Mouse (Mus musculus) heart, adult 2 months (tissue): ENCODE data around the gene Elane. TPM values are rescaled to one million over a fixed set of nuclear protein-coding genes. Genes with fewer than 3 reads are reported as not detected.

ENCODE experiments used
- DNase-seq, 2 experiments: peaks; one replicate each; pipeline ENCODE4 v3.0.0; 2021
- H3K27ac ChIP-seq: fragments of 200-600 bp; 2 replicates; pipeline ENCODE4 v1.8.1; 2022
- H3K27me3 ChIP-seq: fragments of 200-500 bp; 2 replicates; pipeline ENCODE4 v1.6.1; 2012; ENCODE audit warnings: mild to moderate bottlenecking, low read length, inconsistent platforms, mixed read lengths; ENCODE audit not compliant: control insufficient read depth, insufficient read depth
- H3K36me3 ChIP-seq: fragments of 200-500 bp; 2 replicates; pipeline ENCODE4 v1.6.1; 2012; ENCODE audit warnings: low read length, inconsistent platforms; ENCODE audit not compliant: control insufficient read depth, insufficient read depth
- H3K4me1 ChIP-seq: fragments of 200-500 bp; 2 replicates; pipeline ENCODE4 v1.6.1; 2011; ENCODE audit warnings: low read length; ENCODE audit not compliant: control insufficient read depth, insufficient read depth
- H3K4me3 ChIP-seq: fragments of 200-600 bp; 2 replicates; pipeline ENCODE4 v1.8.1; 2022
- H3K79me2 ChIP-seq: fragments of 200-500 bp; replicated peaks from 2 replicates; pipeline ENCODE4 v1.6.1; 2012; ENCODE audit warnings: mild to moderate bottlenecking, inconsistent platforms, low read length, moderate library complexity, mixed read lengths; ENCODE audit not compliant: control insufficient read depth, insufficient read depth
- H3K9ac ChIP-seq: fragments of 200-500 bp; 2 replicates; pipeline ENCODE4 v1.6.1; 2012; ENCODE audit warnings: low read depth, mild to moderate bottlenecking, control low read depth, inconsistent platforms, low read length, mixed read lengths
- CTCF ChIP-seq: fragments of 200-600 bp; IDR thresholded peaks from 2 replicates; pipeline ENCODE4 v1.8.1; 2022; ENCODE audit warnings: antibody characterized with exemption, mild to moderate bottlenecking, moderate library complexity
- EP300 ChIP-seq: fragments of 200-500 bp; IDR thresholded peaks from 2 replicates; pipeline ENCODE4 v1.6.1; 2011; ENCODE audit warnings: low read depth, low read length, control low read depth; ENCODE audit not compliant: insufficient read depth
- POLR2A ChIP-seq: fragments of 200-500 bp; IDR thresholded peaks from 2 replicates; pipeline ENCODE4 v1.6.1; 2011; ENCODE audit warnings: mild to moderate bottlenecking, low read depth, low read length, control low read depth; ENCODE audit not compliant: insufficient read depth
- WGBS: fragments of 180-500 bp; shearing (Covaris S2); methylation state at CpG from one replicate; pipeline ENCODE4 v1.1.7; 2018; 5-methylcytosine and 5-hydroxymethylcytosine counted together
- intact Hi-C: fragments of 180-260 bp; cut with DNase I; formaldehyde crosslinking; loops from one replicate; pipeline ENCODE4 v1.15.1; 2025
- polyA plus RNA-seq: library from polyadenylated mRNA; depleted of rRNA; stranded (reverse); fragments of >200 nt; gene quantifications from 2 replicates; pipeline ENCODE4 v1.2.3, GENCODE M21; 2012
- total RNA-seq, 2 experiments: library from RNA; stranded (reverse); gene quantifications; 2 replicates each; pipeline ENCODE4 v1.2.3; 2021

Elane gene
- total and polyA plus RNA-seq, 3 experiments, result not detected

DNA sequence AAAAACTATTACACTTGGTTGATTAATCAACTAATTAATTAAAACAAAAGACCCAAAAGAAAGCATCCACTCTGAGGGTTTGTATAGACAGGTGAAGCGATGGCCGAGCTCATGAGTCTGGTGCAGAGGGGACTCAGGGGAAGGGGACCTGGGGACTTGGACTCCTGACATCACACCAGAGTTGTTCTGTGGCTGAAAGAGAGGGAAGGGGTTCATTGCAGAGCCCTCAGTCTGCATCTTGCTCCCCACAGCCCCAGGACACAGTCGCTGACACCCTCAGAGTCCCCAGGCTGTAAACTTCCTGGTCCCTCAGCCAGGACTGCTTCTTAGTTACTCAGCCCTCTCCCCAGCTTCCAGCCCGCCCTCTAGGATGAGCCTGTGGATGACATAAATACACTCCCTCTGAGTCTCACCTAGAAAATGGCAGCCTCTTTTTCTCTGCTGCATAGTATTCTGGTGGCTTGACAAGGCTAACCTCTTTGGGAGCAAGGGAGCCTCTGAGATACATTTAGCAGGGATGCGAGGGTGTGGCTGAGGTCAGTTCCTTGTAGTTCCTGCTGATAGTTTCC is 31.6 kb downstream of the Elane start:
- H3K4me1 ChIP-seq, result peaks cover 10% of the 10 kb centered on the region
- H3K27ac ChIP-seq, result no peak overlapping the region; the same call in 1 of the 2 replicates
- intact Hi-C loops, result no loop called here

DNA sequence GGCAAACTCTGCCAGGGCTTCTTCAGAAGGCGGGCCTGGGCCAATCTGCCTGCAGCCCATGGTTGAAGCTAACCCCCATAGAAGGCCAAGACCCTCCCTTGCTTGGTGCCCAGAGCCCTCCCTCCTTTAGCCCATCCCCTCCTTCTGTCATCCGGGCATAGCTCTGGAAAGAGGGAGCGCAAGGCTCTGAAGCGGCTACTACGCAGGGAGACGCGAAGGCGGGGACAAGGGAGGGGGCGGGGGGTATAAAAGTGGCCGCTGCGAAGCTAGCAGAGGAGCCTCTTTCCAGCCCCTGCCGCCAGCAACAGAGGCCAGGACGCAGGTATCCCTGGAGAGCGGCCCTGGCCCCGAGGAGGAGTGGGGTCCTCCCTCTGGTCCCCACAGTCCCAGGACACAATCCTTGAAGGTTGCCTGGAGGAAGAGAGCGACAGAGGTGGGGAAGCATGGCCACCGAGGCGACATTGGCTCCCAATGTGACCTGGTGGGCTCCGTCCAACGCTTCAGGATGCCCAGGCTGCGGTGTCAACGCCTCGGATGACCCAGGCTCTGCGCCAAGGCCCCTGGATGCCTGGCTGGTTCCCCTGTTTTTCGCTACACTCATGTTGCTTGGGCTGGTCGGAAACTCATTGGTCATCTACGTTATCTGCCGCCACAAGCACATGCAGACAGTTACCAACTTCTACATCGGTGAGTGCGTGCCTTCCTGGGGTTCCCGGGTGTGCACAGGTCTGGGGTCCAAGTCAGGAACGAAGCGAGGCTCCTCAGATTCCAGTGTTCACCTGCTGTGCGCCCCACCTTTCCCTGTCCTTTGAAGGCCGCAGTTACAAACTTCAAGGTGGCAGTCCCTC is 32.4 kb downstream of the Elane start:
- Histone ChIP-seq H3K27me3 (peaks cover 17% of the 10 kb centered on the region), H3K79me2 (0 out of 2 replicates have a peak, but pooled peaks cover 4% of the 10 kb centered on the region), H3K9ac (peak overlapping the region; percentile 37), H3K36me3 (no peaks in the 10 kb centered on the region), H3K4me3 (peak overlapping the region; percentile 16; the same call in 1 of the 2 replicates), H3K27ac (no peak overlapping the region), H3K4me1 (peaks cover 10% of the 10 kb centered on the region)
- no peak for TF ChIP-seq EP300
- TF ChIP-seq POLR2A, result no peak
- TF ChIP-seq CTCF, result no peak
- WGBS, result 15% methylated on average over 35 of the region's 35 CpGs
- DNase-seq, result no peak
- intact Hi-C loops, result no loop called here

More for the DNA sequence above, 31.6 kb downstream of the Elane start:
- no peaks in the 10 kb centered on the region for H3K36me3 ChIP-seq
- no peak for TF ChIP-seq POLR2A
- no peak for TF ChIP-seq EP300
- TF ChIP-seq CTCF, result no peak
- H3K79me2 ChIP-seq, result 0 out of 2 replicates have a peak, but pooled peaks cover 4% of the 10 kb centered on the region
- peak overlapping the region; percentile 84 for H3K4me3 ChIP-seq
- no peak overlapping the region for H3K9ac ChIP-seq
- peaks cover 17% of the 10 kb centered on the region for H3K27me3 ChIP-seq
- no peak for DNase-seq
- WGBS, result 72% methylated on average over 5 of the region's 5 CpGs

DNA sequence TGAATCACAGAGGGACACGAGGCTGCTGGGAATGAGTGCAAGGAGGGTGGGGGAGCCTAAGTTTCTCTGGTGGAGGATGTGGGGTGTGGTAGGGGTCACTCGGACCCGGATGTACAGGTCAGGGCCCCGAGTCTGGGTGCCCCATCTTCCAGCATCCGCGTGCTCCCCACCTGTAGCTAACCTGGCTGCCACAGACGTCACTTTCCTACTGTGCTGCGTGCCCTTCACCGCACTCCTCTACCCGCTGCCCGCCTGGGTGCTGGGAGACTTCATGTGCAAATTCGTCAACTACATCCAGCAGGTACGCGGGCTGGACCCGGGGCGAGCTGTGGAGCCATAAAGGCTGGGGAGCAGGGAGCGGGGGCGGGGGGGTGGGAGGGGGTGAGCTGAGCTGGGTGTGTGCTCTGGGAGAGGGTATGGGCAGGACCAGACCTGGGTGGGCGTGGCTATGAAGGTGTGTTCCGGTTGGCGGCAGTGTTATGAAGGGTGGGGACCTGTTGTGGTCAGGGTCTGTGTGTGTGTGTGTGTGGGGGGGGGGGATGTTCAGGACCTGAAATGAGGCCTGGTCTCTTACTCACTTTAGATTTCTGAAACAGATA is 33.3 kb downstream of the Elane start:
- Histone ChIP-seq H3K4me1 (peaks cover 10% of the 10 kb centered on the region), H3K27me3 (peaks cover 17% of the 10 kb centered on the region), H3K79me2 (0 out of 2 replicates have a peak, but pooled peaks cover 4% of the 10 kb centered on the region), H3K9ac (no peak overlapping the region), H3K36me3 (no peaks in the 10 kb centered on the region), H3K27ac (no peak overlapping the region), H3K4me3 (no peak overlapping the region)
- no peak for TF ChIP-seq POLR2A
- no peak for TF ChIP-seq CTCF
- TF ChIP-seq EP300, result no peak
- no peak for DNase-seq
- WGBS, result 12% methylated on average over 21 of the region's 21 CpGs
- intact Hi-C loops, result no loop called here

DNA sequence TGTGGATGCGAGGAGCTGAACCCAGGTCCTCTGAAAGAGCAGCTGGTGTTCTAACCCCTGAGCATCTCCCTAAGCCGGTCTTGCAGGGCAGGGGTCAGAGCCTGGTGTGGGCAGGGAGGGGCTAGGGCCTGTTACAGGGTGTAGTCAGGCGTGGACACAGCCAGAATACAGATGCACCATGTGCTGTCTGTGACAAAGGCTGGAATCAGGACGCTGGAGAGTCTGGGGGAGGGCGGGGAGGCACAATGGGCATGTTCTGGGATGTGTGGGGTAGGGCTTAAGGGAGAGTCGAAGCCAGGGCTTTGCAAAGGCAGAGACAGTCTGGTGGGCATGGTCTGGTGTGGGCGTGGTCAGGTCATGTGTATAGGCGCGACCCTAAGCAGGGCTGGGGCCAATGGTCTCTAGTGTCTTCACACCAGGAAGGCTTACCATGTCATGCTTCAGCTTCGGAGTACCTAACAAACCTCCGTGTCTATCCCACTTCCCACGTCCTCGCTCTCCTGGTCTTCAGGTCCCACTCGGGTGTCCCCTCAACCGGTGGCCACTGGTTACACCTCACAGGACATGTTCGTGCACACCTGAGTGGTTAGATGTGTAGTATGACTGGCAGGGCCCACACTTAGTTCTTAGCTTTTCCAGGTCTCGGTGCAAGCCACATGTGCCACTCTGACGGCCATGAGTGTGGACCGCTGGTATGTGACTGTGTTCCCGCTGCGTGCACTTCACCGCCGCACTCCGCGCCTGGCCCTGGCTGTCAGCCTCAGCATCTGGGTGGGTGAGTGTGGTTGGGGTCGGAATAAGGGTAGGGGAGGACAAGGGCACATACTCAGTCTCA is 34.2 kb downstream of the Elane start:
- DNase-seq, result no peak
- Histone ChIP-seq H3K4me3 (no peak overlapping the region), H3K27me3 (peaks cover 17% of the 10 kb centered on the region), H3K79me2 (0 out of 2 replicates have a peak, but pooled peaks cover 4% of the 10 kb centered on the region), H3K27ac (no peak overlapping the region), H3K36me3 (no peaks in the 10 kb centered on the region), H3K4me1 (peaks cover 10% of the 10 kb centered on the region), H3K9ac (no peak overlapping the region)
- intact Hi-C loops, result no loop called here
- WGBS, result 30% methylated on average over 26 of the region's 26 CpGs
- TF ChIP-seq POLR2A, result no peak
- no peak for TF ChIP-seq CTCF
- no peak for TF ChIP-seq EP300

DNA sequence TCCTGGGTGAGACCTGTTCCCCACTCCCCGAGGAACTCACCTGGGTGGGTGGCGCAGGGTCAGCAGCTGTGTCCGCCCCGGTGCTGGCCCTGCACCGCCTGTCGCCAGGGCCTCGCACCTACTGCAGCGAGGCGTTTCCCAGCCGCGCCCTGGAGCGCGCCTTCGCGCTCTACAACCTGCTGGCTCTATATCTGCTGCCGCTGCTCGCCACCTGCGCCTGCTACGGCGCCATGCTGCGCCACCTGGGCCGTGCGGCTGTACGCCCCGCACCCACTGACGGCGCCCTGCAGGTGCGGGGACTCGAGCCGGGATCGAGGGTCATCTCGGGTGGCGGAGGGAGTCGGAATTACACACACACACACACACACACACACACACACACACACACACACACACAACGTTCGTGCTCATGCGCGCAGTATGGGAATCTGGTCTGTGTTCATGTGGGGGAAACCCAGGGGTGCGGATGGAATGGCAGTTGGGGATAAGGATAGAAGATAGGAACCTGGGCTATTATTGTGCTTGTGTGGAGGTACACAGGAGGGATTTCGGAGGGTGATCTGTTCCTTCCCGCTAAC is 35.0 kb downstream of the Elane start, which contains the start of gene R3hdm4:
TSS of gene R3hdm4 (minus strand) at position 251 of the 578 bp plus-strand sequence.
- WGBS, result 9% methylated on average over 41 of the region's 41 CpGs

More for the DNA sequence above, 35.0 kb downstream of the Elane start, which contains the start of gene R3hdm4:
- no peak for TF ChIP-seq POLR2A
- no peak for TF ChIP-seq EP300
- TF ChIP-seq CTCF, result no peak
- Histone ChIP-seq H3K27me3 (peaks cover 17% of the 10 kb centered on the region), H3K9ac (no peak within 1 kb of the TSS), H3K36me3 (no peaks in the 10 kb centered on the region), H3K79me2 (0 out of 2 replicates have a peak, but pooled peaks cover 2% of the 10 kb centered on the region), H3K4me3 (no peak within 1 kb of the TSS), H3K27ac (no peak within 1 kb of the TSS), H3K4me1 (peaks cover 3% of the 10 kb centered on the region)
- DNase-seq, result no peak
- intact Hi-C loops, result no loop called here
